Mouse (Mus musculus) spleen, adult 2 months (tissue): Measurements from ENCODE around the gene 1520401A03Rik.

Source experiments
- CTCF ChIP-seq: fragments of 200-500 bp; IDR thresholded peaks from 2 replicates; pipeline ENCODE4 v1.5.1; 2011; ENCODE audit warnings: mild to moderate bottlenecking, inconsistent platforms; ENCODE audit not compliant: insufficient read depth, insufficient read length, insufficient replicate concordance; ENCODE audit errors: extremely low read depth
- POLR2A ChIP-seq: fragments of 200-500 bp; IDR thresholded peaks from 2 replicates; pipeline ENCODE4 v1.6.1; 2011; ENCODE audit warnings: low read depth, low read length, inconsistent platforms

- TF ChIP-seq CTCF (no peak), POLR2A (no peak)
Observed at GRCm38 (mm10) chr17:23725477-23725876, 2.9 kb upstream of the 1520401A03Rik start.
